Mouse (Mus musculus) liver, postnatal 0 days (tissue): ENCODE results near the gene Bap1.

Experiments
- CTCF ChIP-seq: sonication (generic); IDR thresholded peaks from 2 replicates; pipeline ENCODE4 v1.5.1; 2016; ENCODE audit warnings: antibody characterized with exemption, low read depth
- EP300 ChIP-seq: IDR thresholded peaks from 2 replicates; pipeline ENCODE4 v1.6.1; 2016; ENCODE audit warnings: antibody characterized with exemption, low read depth, mild to moderate bottlenecking

GRCm38 (mm10) chr14:31226978-31227377 lies 24.3 kb upstream of the Bap1 start:
- TF ChIP-seq EP300, result no peak
- TF ChIP-seq CTCF, result no peak
